Mouse (Mus musculus) erythroblast, embryonic 14.5 days (primary cell): ENCODE measurements around the gene Tm9sf3.

Experiments used
- GATA1 ChIP-seq: IDR thresholded peaks from 2 replicates; pipeline ENCODE4 v1.6.1; 2012; ENCODE audit warnings: low read length, inconsistent platforms, mixed read lengths
- TAL1 ChIP-seq: IDR thresholded peaks from 3 replicates; pipeline ENCODE4 v1.6.1; 2012; ENCODE audit warnings: low read length, inconsistent platforms, mixed read lengths

GRCm38 (mm10) chr19:41264331-41264799 lies 568 bp upstream of the Tm9sf3 start:
- TF ChIP-seq GATA1 = no peak
- no peak for TF ChIP-seq TAL1
